Mouse (Mus musculus) lung, embryonic 15.5 days (tissue): ENCODE measurements at regions not wholly inside any gene's neighbourhood (a gene's known extent, or its start where the extent isn't known, plus 50 kb on each side); places are given as distances from the start of the nearest gene placed in this dataset.

Source experiments
- ATAC-seq: fragments of 200-750 bp; cut with Nextera tagmentation; 2 replicates; pipeline ENCODE4 v1.8.0; 2017; ENCODE audit warnings: moderate number of reproducible peaks, borderline replicate concordance; ENCODE audit not compliant: low FRiP score, low TSS enrichment; ENCODE audit errors: extremely low read depth
- H3K27ac ChIP-seq: fragments of 300-500 bp; sonication (generic); 2 replicates; pipeline ENCODE4 v1.5.1; 2015; ENCODE audit warnings: moderate library complexity, mild to moderate bottlenecking, inconsistent platforms
- H3K27me3 ChIP-seq: fragments of 300-500 bp; sonication (generic); 2 replicates; pipeline ENCODE4 v1.6.1; 2015; ENCODE audit warnings: inconsistent platforms
- H3K36me3 ChIP-seq: fragments of 300-500 bp; sonication (generic); 2 replicates; pipeline ENCODE4 v1.6.1; 2015; ENCODE audit warnings: inconsistent platforms
- H3K4me1 ChIP-seq: fragments of 300-500 bp; sonication (generic); 2 replicates; pipeline ENCODE4 v1.6.1; 2015; ENCODE audit warnings: inconsistent platforms
- H3K4me2 ChIP-seq: fragments of 300-500 bp; sonication (generic); 2 replicates; pipeline ENCODE4 v1.6.1; 2015; ENCODE audit warnings: inconsistent platforms, mild to moderate bottlenecking, moderate library complexity
- H3K4me3 ChIP-seq: fragments of 300-500 bp; sonication (generic); 2 replicates; pipeline ENCODE4 v1.5.1; 2015; ENCODE audit warnings: mild to moderate bottlenecking, inconsistent platforms
- H3K9ac ChIP-seq: fragments of 300-500 bp; sonication (generic); 2 replicates; pipeline ENCODE4 v1.6.1; 2015; ENCODE audit warnings: inconsistent platforms
- H3K9me3 ChIP-seq: fragments of 300-500 bp; sonication (generic); 2 replicates; pipeline ENCODE4 v1.6.1; 2016; ENCODE audit warnings: inconsistent platforms
- WGBS: fragments of 180-500 bp; shearing (Covaris S2); methylation state at CpG from one replicate; pipeline ENCODE4 v1.1.7; 2015; 5-methylcytosine and 5-hydroxymethylcytosine counted together

GRCm38 (mm10) chr10:44930796-44931195 is 136.2 kb upstream of the Prep start:
- 72% methylated on average over 2 of the region's 2 CpGs for WGBS
- H3K4me3 ChIP-seq, result no peak overlapping the region
- no peaks in the 10 kb centered on the region for H3K27me3 ChIP-seq
- no peaks in the 10 kb centered on the region for H3K36me3 ChIP-seq
- H3K9me3 ChIP-seq, result no peaks in the 10 kb centered on the region
- ATAC-seq, result no peak
- no peak overlapping the region for H3K9ac ChIP-seq
- no peak overlapping the region for H3K27ac ChIP-seq
- no peak overlapping the region for H3K4me2 ChIP-seq
- H3K4me1 ChIP-seq, result no peaks in the 10 kb centered on the region

DNA sequence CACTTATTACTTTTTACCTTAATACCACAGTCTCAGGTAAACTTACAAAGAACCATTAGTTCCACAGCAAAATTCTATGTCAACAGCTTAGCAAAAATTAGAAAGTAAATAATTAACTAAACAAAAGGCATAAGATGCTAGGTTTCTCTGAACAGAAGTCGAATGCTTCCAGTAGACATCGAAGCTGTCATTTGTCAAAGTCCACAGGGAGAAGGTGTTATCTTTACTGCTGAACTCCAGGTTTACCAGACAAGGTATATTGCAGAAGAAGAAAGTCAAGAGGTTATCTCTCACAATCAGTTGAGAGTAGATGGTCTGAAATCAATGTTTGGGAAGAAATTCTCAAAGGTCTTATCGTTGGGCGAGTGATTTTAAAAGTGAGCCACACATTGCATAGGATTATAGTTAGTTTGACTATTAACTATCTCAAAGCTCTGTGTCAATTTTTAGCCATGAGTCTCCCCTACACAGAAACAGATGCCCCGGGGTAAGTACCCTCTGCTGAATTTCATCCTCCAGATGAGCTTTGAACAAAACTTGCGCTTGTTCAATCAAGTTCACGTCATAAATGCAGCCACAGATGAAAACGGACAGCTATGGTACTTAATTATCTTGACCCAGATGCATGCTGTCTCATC is 153.1 kb upstream of the Prep start:
- no peak overlapping the region for H3K4me2 ChIP-seq
- H3K9ac ChIP-seq, result no peak overlapping the region
- 57% methylated on average over 8 of the region's 8 CpGs for WGBS

DNA sequence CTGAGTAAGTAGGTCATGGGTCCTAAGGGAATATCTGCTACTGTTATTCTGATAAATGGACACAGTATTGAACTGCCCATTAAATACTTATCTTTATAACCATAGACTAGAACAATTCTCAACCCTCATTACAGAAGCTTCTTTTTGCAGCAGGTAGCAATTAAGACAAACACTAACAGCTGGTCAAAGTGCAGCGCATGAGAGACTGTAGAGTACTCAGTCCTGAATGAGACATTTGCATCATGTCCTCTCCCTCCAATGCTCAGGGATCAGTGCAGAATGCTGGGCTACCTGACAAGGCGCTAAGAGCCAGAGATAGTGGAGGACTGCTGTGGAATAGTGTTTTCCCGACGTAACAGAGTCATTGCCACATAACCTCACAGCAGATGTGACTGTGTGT is 162.5 kb upstream of the Prep start:
- H3K36me3 ChIP-seq, result no peaks in the 10 kb centered on the region
- no peaks in the 10 kb centered on the region for H3K9me3 ChIP-seq
- no peak overlapping the region for H3K4me2 ChIP-seq
- WGBS, result 94% methylated on average over 4 of the region's 4 CpGs
- H3K27ac ChIP-seq, result no peak overlapping the region
- no peak overlapping the region for H3K9ac ChIP-seq
- no peak for ATAC-seq
- H3K4me3 ChIP-seq, result no peak overlapping the region
- no peaks in the 10 kb centered on the region for H3K4me1 ChIP-seq
- H3K27me3 ChIP-seq, result no peaks in the 10 kb centered on the region

More for the DNA sequence above, 153.1 kb upstream of the Prep start:
- Histone ChIP-seq H3K9me3 (no peaks in the 10 kb centered on the region), H3K27me3 (no peaks in the 10 kb centered on the region), H3K27ac (no peak overlapping the region), H3K4me3 (no peak overlapping the region), H3K36me3 (no peaks in the 10 kb centered on the region), H3K4me1 (no peaks in the 10 kb centered on the region)
- no peak for ATAC-seq

- no peaks in the 10 kb centered on the region for H3K36me3 ChIP-seq
- no peak overlapping the region for H3K27ac ChIP-seq
- H3K9ac ChIP-seq, result no peak overlapping the region
- H3K4me1 ChIP-seq, result no peaks in the 10 kb centered on the region
- no peak overlapping the region for H3K4me2 ChIP-seq
- H3K9me3 ChIP-seq, result no peaks in the 10 kb centered on the region
- H3K4me3 ChIP-seq, result no peak overlapping the region
- no peak for ATAC-seq
- no peaks in the 10 kb centered on the region for H3K27me3 ChIP-seq
- WGBS, result 65% methylated on average over 2 of the region's 2 CpGs
These were observed 165.8 kb upstream of the Prep start for GRCm38 (mm10) chr10:44901203-44901602.

DNA sequence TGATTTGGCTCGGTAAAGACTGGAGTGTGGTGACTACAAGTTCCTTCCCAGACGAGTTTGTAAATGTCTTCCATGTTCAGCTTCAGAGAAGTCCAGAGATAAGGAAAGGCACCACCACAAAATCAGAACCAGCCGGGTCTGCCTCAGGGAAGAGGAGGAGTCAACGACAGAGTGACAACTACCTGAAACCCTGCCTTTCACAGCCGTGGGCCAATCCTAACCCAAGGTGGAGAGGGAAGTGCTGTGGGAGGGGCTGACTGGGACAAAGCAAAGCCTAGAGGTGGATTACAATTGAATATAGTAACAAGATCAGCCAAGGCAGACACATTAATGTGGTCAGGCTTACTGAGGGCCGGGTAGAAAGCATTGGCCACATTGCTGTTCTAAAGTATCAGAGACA is 174.9 kb upstream of the Prep start:
- H3K27me3 ChIP-seq, result no peaks in the 10 kb centered on the region
- H3K9me3 ChIP-seq, result no peaks in the 10 kb centered on the region
- H3K4me2 ChIP-seq, result no peak overlapping the region
- H3K27ac ChIP-seq, result no peak overlapping the region
- H3K4me1 ChIP-seq, result 0 out of 2 replicates have a peak, but pooled peaks cover 2% of the 10 kb centered on the region
- ATAC-seq, result no peak
- H3K9ac ChIP-seq, result no peak overlapping the region
- WGBS, result 46% methylated on average over 6 of the region's 6 CpGs
- no peaks in the 10 kb centered on the region for H3K36me3 ChIP-seq
- no peak overlapping the region for H3K4me3 ChIP-seq

DNA sequence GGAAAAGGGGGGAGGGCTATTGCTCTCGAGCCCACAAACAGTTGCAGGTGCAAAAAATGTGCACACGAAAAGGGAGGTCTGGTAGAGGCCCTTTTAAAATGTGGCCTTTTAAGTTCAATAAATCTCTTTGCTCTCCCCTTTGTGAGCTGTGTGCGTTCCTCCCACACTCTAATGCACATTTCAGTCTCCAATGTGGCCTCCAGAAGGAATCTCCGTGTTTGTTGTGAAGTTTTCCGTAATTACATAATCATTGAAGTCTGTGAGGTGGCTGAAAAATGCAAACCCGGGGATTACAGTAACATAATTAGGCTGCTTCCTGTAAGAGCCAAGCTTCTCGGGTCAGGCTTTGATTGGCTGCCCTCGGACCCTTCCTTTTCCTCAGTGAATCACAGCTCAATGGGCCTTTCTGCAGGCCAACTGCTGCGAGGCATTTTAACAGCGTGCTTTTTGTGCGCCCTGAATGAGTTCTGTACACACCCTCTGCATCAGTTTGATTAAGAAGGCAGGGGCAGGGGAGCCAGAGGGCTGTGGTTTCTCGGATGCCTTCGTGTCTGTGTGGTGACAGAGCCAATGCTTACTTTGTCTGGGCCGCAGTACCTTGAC is 179.8 kb upstream of the Prep start:
- H3K27me3 ChIP-seq, result no peaks in the 10 kb centered on the region
- no peak overlapping the region for H3K9ac ChIP-seq
- H3K4me3 ChIP-seq, result no peak overlapping the region
- no peaks in the 10 kb centered on the region for H3K36me3 ChIP-seq
- H3K4me1 ChIP-seq, result 0 out of 2 replicates have a peak, but pooled peaks cover 3% of the 10 kb centered on the region
- WGBS, result 43% methylated on average over 14 of the region's 14 CpGs
- H3K4me2 ChIP-seq, result no peak overlapping the region
- H3K9me3 ChIP-seq, result no peaks in the 10 kb centered on the region
- no peak overlapping the region for H3K27ac ChIP-seq
- ATAC-seq, result no peak

- H3K9ac ChIP-seq, result no peak overlapping the region
- H3K4me2 ChIP-seq, result no peak overlapping the region
- H3K36me3 ChIP-seq, result no peaks in the 10 kb centered on the region
- no peak overlapping the region for H3K4me3 ChIP-seq
- no peak for ATAC-seq
- 72% methylated on average over 2 of the region's 2 CpGs for WGBS
- H3K4me1 ChIP-seq, result no peaks in the 10 kb centered on the region
- H3K27me3 ChIP-seq, result no peaks in the 10 kb centered on the region
- H3K9me3 ChIP-seq, result no peaks in the 10 kb centered on the region
- H3K27ac ChIP-seq, result no peak overlapping the region
These were observed 185.0 kb upstream of the Prep start for GRCm38 (mm10) chr10:44881967-44882366.

- Histone ChIP-seq H3K27ac (no peak overlapping the region), H3K9ac (no peak overlapping the region), H3K36me3 (no peaks in the 10 kb centered on the region), H3K4me1 (no peaks in the 10 kb centered on the region), H3K27me3 (no peaks in the 10 kb centered on the region), H3K4me3 (no peak overlapping the region), H3K9me3 (no peaks in the 10 kb centered on the region), H3K4me2 (no peak overlapping the region)
- 89% methylated on average over 9 of the region's 9 CpGs for WGBS
- no peak for ATAC-seq
These were observed 189.8 kb upstream of the Prep start for GRCm38 (mm10) chr10:44877076-44877663.

DNA sequence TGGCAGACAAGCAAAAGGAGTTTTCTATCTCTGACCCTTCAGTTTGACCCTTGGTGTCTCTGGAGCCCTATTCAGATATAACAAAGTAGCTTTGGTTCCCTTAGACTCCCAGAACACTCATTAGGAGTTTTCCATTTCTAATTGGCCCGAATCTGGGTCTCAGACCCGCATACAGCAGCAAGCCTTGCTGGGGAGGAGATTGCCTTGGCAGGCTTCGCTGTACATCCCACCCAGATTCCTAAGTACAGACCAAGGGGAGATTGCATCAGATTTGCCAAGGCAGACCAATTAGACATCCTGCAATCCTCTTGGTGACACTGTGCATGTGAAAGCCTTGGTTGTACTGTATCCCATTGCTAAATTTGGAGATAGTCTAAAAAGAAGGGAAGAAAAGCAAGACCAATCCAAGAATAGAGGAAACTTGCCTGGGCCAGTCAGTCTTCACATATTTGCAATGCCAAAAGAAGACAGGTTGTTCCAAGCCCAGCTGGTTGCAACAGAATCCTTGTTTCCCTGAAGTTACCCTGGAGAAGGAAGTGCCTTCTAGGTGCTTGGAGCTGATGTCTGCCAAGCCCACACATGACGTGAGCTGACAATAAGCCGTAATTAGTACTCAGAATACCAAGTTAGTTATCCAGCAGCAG is 193.2 kb upstream of the Prep start:
- no peak for ATAC-seq
- no peaks in the 10 kb centered on the region for H3K36me3 ChIP-seq
- no peaks in the 10 kb centered on the region for H3K9me3 ChIP-seq
- no peak overlapping the region for H3K4me2 ChIP-seq
- no peaks in the 10 kb centered on the region for H3K27me3 ChIP-seq
- H3K4me3 ChIP-seq, result no peak overlapping the region
- H3K9ac ChIP-seq, result no peak overlapping the region
- H3K4me1 ChIP-seq, result no peaks in the 10 kb centered on the region
- no peak overlapping the region for H3K27ac ChIP-seq
- 81% methylated on average over 5 of the region's 5 CpGs for WGBS

DNA sequence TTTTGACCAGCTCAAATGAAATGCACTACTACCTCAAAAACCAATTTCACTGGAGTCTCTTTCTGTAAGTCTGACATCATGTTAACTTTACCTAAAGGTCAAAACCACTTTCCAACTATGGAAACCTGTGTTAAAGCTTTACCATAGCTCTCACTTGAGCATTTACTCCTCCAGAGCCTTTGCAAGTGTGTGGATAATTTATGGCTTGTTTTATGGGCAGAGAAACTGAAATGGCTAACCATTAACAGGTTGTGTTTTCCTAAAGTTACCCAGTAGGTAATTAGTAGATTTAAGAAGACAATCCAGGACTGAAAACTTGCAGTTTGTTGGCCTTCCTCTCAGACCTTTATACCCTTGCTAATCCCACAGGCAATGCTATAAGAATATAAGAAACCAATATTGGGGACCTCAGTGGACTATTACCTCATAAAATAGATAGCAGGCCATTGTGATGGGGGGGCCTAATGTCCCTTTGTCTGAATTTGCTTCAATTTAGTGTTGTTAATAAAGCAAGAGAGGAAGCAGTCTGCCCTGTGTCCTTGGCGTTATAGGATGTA is 202.7 kb upstream of the Prep start:
- ATAC-seq, result no peak
- H3K36me3 ChIP-seq, result no peaks in the 10 kb centered on the region
- no peak overlapping the region for H3K27ac ChIP-seq
- no peak overlapping the region for H3K4me3 ChIP-seq
- H3K9ac ChIP-seq, result no peak overlapping the region
- H3K9me3 ChIP-seq, result no peaks in the 10 kb centered on the region
- WGBS, result 69% methylated on average over 1 of the region's 1 CpGs
- H3K27me3 ChIP-seq, result no peaks in the 10 kb centered on the region
- H3K4me1 ChIP-seq, result peaks cover 9% of the 10 kb centered on the region
- no peak overlapping the region for H3K4me2 ChIP-seq

- Histone ChIP-seq H3K27ac (peak overlapping the region; percentile 57), H3K27me3 (no peaks in the 10 kb centered on the region), H3K36me3 (no peaks in the 10 kb centered on the region), H3K9ac (no peak overlapping the region), H3K4me3 (no peak overlapping the region), H3K4me1 (peaks cover 9% of the 10 kb centered on the region), H3K9me3 (no peaks in the 10 kb centered on the region), H3K4me2 (no peak overlapping the region)
- no peak for ATAC-seq
- WGBS, result 57% methylated on average over 8 of the region's 8 CpGs
These were observed 204.7 kb upstream of the Prep start for GRCm38 (mm10) chr10:44862360-44862674.
